Mouse (Mus musculus): ENCODE measurements at regions not wholly inside any gene's neighbourhood (a gene's known extent, or its start where the extent isn't known, plus 50 kb on each side); places are given as distances from the start of the nearest gene placed in this dataset.

- ATAC-seq (ENCODE audit: low TSS enrichment), result peak; percentile 41; the same call in 1 of the 2 replicates
Measured at GRCm38 (mm10) chr9:52841105-52841504, 161.5 kb upstream of the AI593442 start.

- ATAC-seq (ENCODE audit: low TSS enrichment), result no peak
Measured at GRCm38 (mm10) chr9:52839996-52840395, 160.4 kb upstream of the AI593442 start.

GRCm38 (mm10) chr9:52836151-52836630 is 156.6 kb upstream of the AI593442 start:
- ATAC-seq (ENCODE audit: low TSS enrichment), result no peak

GRCm38 (mm10) chr9:52835481-52836150 is 156.0 kb upstream of the AI593442 start:
- ATAC-seq (ENCODE audit: low TSS enrichment), result no peak

GRCm38 (mm10) chr9:52826781-52827180 is 147.2 kb upstream of the AI593442 start:
- no peak for ATAC-seq (ENCODE audit: low TSS enrichment)

- ATAC-seq (ENCODE audit: low TSS enrichment), result no peak
Measured at GRCm38 (mm10) chr9:52816309-52816708, 136.7 kb upstream of the AI593442 start.

GRCm38 (mm10) chr9:52802969-52803368 is 123.4 kb upstream of the AI593442 start:
- ATAC-seq (ENCODE audit: low TSS enrichment), result no peak

GRCm38 (mm10) chr9:52801801-52802200 is 122.2 kb upstream of the AI593442 start:
- no peak for ATAC-seq (ENCODE audit: low TSS enrichment)

- ATAC-seq (ENCODE audit: low TSS enrichment), result no peak
Measured at GRCm38 (mm10) chr9:52800476-52800875, 120.9 kb upstream of the AI593442 start.

- peak; percentile 90 for ATAC-seq (ENCODE audit: low TSS enrichment)
Measured at GRCm38 (mm10) chr9:52792596-52792995, 113.0 kb upstream of the AI593442 start.

GRCm38 (mm10) chr9:52782520-52782919 is 102.9 kb upstream of the AI593442 start:
- ATAC-seq (ENCODE audit: low TSS enrichment), result peak; percentile 90

GRCm38 (mm10) chr9:52776542-52776941 is 97.0 kb upstream of the AI593442 start:
- ATAC-seq (ENCODE audit: low TSS enrichment), result no peak

- ATAC-seq (ENCODE audit: low TSS enrichment), result no peak
Measured at GRCm38 (mm10) chr9:52775232-52775631, 95.7 kb upstream of the AI593442 start.

- peak; percentile 31; the same call in 1 of the 2 replicates for ATAC-seq (ENCODE audit: low TSS enrichment)
Measured at GRCm38 (mm10) chr9:52768056-52768455, 88.5 kb upstream of the AI593442 start.

GRCm38 (mm10) chr9:52765809-52766208 is 86.2 kb upstream of the AI593442 start:
- ATAC-seq (ENCODE audit: low TSS enrichment), result no peak

GRCm38 (mm10) chr9:52762836-52763235 is 83.3 kb upstream of the AI593442 start:
- peak; percentile 96 for ATAC-seq (ENCODE audit: low TSS enrichment)

- no peak for ATAC-seq (ENCODE audit: low TSS enrichment)
Measured at GRCm38 (mm10) chr9:52761257-52761656, 81.7 kb upstream of the AI593442 start.

GRCm38 (mm10) chr9:52748366-52748765 is 68.8 kb upstream of the AI593442 start:
- peak; percentile 96 for ATAC-seq (ENCODE audit: low TSS enrichment)

GRCm38 (mm10) chr9:52738560-52739100 is 59.0 kb upstream of the AI593442 start:
- peak; percentile 91 for ATAC-seq (ENCODE audit: low TSS enrichment)
